Mouse (Mus musculus): ENCODE results near the gene Rab11fip3.

The Rab11fip3 gene

GRCm38 (mm10) chr17:25990331-25990730 is 79.0 kb downstream of the Rab11fip3 start:
- DNase-seq (ENCODE audit: low spot score) = no peak

GRCm38 (mm10) chr17:25985306-25986294 is 83.8 kb downstream of the Rab11fip3 start, which contains the start of gene Capn15:
Capn15 (minus strand) TSS chr17:25985796.
- peak; percentile 94 for DNase-seq (ENCODE audit: low spot score)

GRCm38 (mm10) chr17:25984556-25985305 is 84.6 kb downstream of the Rab11fip3 start:
- no peak for DNase-seq (ENCODE audit: low spot score)

GRCm38 (mm10) chr17:25984066-25984465 is 85.3 kb downstream of the Rab11fip3 start:
- no peak for DNase-seq (ENCODE audit: low spot score)

- no peak for DNase-seq (ENCODE audit: low spot score)
Measured at GRCm38 (mm10) chr17:25982913-25983312, 86.4 kb downstream of the Rab11fip3 start.

DNA sequence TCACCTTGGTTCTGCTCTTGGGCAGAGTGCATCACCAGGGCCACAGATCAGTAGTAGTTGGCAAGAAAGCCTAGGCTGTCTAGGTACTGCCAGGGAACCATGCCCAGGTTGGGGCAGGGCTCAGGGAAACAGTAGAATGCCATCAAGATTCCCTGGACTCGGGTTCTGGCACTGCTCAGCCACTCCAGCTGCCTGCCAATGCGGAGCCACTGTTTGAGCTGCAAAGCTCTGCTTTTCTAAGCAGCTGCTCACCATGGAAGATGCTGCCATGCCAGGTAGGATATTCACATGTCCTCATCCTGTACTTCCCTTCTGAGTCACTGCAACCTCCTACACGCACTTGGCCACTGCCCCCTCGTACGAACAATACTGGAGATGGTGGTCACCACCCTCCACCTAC is 88.5 kb downstream of the Rab11fip3 start:
- no peak for DNase-seq (ENCODE audit: low spot score)

- no peak for DNase-seq (ENCODE audit: low spot score)
Measured at GRCm38 (mm10) chr17:25979829-25980738, 89.3 kb downstream of the Rab11fip3 start.

DNA sequence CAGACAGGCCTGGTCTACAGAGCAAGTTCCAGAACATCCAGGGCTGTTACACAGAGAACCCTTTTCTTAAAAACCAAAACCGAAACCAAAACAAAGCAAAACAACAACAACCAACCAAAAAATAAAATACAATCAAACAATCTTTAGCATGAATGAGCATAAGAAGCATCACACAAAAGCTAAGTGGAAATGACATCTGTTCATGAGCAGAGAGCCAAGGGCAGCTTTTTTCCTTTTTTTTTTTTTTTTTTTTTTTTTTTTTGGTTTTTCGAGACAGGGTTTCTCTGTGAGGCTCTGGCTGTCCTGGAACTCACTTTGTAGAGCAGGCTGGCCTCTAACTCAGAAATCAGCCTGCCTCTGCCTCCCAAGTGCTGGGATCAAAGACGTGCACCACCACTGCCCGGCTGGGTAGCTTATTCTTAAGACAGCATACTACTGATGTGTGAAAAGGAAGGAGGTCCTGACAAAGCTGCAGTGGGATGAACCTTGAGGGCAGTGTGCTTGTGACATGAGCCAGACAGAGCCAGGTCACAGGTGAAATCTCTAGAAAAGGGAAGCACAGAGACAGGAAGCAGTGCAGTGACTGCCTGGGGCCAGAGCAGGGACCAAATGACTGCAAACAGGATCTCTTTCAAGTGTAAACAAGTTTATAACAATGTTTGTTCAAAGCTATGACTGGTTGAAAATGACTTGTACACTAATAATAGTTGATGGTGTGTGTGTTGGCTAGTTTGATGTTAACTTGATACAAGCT is 98.2 kb downstream of the Rab11fip3 start:
- no peak for DNase-seq (ENCODE audit: low spot score)

DNA sequence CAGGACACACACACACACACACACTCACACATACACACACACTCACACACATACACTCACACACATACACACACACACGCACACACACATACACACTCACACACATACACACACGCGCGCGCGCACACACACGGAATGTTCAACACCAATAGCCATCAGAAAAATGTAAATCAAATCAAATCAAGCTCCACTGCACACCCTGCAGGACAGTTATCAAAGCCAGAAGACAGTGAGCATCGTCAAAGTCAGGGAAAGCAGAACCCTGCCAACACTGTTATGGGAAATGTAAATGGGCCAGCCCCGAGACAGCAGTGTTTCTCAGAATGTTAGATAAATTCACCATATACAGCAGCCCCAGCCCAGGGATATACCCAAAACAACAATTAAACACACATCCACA is 98.9 kb downstream of the Rab11fip3 start:
- no peak for DNase-seq (ENCODE audit: low spot score)

GRCm38 (mm10) chr17:25968176-25968575 is 101.2 kb downstream of the Rab11fip3 start:
- DNase-seq (ENCODE audit: low spot score) = no peak

- no peak for DNase-seq (ENCODE audit: low spot score)
Measured at GRCm38 (mm10) chr17:25967652-25968051, 101.7 kb downstream of the Rab11fip3 start.

DNA sequence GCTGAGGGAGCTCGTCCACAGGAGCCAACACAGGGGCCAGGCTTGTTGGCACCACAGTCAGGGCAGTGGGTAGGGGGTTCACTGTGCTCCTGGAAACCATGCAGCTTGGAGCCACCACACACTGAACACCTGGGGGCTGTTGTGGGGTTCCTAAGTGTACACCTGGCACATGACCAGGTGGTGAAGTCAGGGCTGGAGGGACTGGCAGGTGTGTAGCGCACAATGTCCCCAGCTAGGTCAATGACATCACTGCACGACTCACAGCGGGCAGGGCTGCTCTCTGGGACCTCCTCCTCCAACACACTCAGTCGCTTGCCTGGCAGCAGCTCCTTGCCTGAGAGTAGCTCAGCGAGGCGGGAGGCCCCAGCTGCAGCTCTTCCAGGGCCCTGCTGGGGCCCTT is 105.1 kb downstream of the Rab11fip3 start:
- no peak for DNase-seq (ENCODE audit: low spot score)

DNA sequence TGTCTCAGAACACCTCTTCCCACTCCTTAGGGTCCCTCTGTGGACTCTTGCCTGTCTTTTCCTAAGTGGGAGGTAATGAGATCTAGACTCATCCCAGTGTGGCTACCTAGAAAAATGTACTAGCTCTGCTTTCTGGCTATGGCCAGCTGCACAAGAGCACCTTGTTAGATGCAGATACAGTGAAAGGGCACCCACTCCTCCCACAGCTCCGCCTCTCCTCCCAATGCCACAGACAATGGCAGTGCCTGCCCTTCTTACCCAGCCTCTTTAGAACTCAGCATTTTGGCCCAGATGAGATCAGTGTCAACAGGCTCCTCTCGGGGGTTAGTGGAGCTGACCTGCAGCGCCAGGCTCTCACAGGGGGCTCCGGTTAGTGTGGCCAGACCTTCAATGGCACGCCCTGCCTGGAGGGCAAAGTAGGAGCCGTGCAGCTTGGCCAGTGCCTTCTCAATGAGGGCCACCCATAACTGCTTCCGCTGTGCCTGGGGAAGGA is 106.9 kb downstream of the Rab11fip3 start:
- no peak for DNase-seq (ENCODE audit: low spot score)

GRCm38 (mm10) chr17:25961566-25961965 is 107.8 kb downstream of the Rab11fip3 start:
- no peak for DNase-seq (ENCODE audit: low spot score)

GRCm38 (mm10) chr17:25959630-25960467 is 109.5 kb downstream of the Rab11fip3 start:
- DNase-seq (ENCODE audit: low spot score) = no peak

GRCm38 (mm10) chr17:25958771-25959494 is 110.4 kb downstream of the Rab11fip3 start:
- no peak for DNase-seq (ENCODE audit: low spot score)

- DNase-seq (ENCODE audit: low spot score) = no peak
Measured at GRCm38 (mm10) chr17:25957586-25958051, 111.7 kb downstream of the Rab11fip3 start.

DNA sequence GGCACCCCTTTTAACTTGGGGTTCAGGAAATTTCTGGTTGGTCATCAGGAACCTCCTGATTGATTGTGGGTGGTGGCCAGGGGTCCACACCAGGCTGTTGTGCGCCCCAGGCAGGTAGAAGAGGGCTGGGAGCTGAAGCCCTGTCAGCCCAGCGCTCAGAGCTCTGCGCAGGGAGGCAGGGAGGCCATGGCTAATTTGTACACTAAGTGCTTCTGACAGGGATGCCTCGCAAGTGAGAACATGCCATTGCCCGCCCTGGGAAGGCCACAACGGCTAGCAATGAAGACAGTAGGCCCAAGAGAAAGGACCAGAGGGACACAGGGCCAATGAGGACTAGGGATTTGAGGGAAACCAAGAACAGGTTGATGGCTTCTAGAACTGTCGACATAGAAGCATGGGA is 112.7 kb downstream of the Rab11fip3 start:
- DNase-seq (ENCODE audit: low spot score) = no peak

DNA sequence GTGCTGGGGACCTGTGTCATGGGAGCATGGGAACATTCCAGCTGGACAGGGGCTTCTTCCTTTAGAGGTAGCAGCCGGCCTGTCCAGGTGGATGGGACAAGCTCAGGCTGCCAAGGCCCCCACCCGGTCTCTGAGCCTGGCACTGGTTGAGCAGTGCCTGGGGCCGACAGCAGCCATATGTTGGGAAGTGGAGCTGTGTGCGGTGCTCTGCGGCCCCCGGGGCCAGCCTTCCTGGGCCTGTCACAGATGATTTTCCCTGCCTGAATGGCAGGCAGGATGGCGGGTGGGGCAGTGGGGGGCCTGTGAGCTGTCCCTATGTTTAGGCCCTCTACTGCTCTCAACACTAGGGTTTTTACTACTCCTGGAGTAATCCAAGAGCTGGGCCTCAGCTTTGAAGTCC is 113.2 kb downstream of the Rab11fip3 start:
- no peak for DNase-seq (ENCODE audit: low spot score)
